Mouse (Mus musculus): ENCODE data around the gene Syncrip.

Syncrip gene

GRCm38 (mm10) chr9:88482230-88482828 is at the start of gene Syncrip:
TSS of gene Syncrip (minus strand) at chr9:88482574.
- peak; percentile 99 for DNase-seq (ENCODE audit: inconsistent ontology term)

- DNase-seq (ENCODE audit: inconsistent ontology term) = no peak
These were observed 47.7 kb upstream of the Syncrip start for GRCm38 (mm10) chr9:88529979-88530580.

GRCm38 (mm10) chr9:88529571-88529970 is 47.2 kb upstream of the Syncrip start:
- DNase-seq (ENCODE audit: inconsistent ontology term) = no peak

GRCm38 (mm10) chr9:88528736-88529135 is 46.4 kb upstream of the Syncrip start:
- DNase-seq (ENCODE audit: inconsistent ontology term) = no peak

DNA sequence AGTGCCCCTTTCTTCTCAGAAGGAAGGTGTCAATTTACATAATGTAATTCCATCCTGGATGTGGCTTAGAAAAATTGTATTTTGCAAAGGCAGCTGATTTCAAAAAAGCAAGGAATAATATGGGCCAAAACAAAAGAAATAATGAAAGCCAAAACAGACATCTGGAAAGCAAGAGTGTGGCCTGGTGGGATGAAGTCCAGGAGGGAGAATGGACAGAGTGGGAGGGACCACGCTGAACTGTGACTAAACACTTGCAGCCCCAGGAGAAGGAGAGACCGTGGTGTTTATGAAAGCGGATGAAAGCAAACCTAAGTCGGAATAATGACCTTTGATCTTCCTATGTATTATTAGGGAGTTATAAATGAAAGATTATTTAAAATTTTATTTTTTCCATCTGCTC is 45.6 kb upstream of the Syncrip start:
- DNase-seq (ENCODE audit: inconsistent ontology term) = no peak

DNA sequence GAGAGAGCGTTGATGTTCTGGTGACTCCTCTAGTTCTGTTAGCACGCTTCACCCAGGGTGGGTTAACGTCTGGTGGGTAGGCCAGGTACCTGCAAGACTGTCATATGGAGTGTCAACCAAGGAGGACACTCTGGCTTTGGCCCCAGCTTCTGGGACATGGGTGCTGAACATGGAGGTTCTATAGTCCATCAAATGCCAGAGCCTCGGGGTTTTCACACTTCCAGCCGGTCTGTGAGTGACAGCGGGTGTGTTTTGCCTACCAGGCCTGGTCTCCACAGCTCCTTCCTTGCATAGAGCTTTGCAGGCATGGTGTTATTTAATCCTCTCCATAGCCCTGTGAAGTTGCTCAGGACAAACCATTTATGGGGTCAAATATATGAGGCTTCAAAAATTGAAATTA is 43.0 kb upstream of the Syncrip start:
- no peak for DNase-seq (ENCODE audit: inconsistent ontology term)

GRCm38 (mm10) chr9:88524796-88525195 is 42.4 kb upstream of the Syncrip start:
- no peak for DNase-seq (ENCODE audit: inconsistent ontology term)

GRCm38 (mm10) chr9:88524367-88524766 is 42.0 kb upstream of the Syncrip start:
- DNase-seq (ENCODE audit: inconsistent ontology term) = no peak

- no peak for DNase-seq (ENCODE audit: inconsistent ontology term)
These were observed 40.9 kb upstream of the Syncrip start for GRCm38 (mm10) chr9:88523335-88523668.

GRCm38 (mm10) chr9:88522569-88523334 is 40.4 kb upstream of the Syncrip start:
- peak; percentile 99 for DNase-seq (ENCODE audit: inconsistent ontology term)

GRCm38 (mm10) chr9:88521961-88522568 is 39.7 kb upstream of the Syncrip start:
- no peak for DNase-seq (ENCODE audit: inconsistent ontology term)

DNA sequence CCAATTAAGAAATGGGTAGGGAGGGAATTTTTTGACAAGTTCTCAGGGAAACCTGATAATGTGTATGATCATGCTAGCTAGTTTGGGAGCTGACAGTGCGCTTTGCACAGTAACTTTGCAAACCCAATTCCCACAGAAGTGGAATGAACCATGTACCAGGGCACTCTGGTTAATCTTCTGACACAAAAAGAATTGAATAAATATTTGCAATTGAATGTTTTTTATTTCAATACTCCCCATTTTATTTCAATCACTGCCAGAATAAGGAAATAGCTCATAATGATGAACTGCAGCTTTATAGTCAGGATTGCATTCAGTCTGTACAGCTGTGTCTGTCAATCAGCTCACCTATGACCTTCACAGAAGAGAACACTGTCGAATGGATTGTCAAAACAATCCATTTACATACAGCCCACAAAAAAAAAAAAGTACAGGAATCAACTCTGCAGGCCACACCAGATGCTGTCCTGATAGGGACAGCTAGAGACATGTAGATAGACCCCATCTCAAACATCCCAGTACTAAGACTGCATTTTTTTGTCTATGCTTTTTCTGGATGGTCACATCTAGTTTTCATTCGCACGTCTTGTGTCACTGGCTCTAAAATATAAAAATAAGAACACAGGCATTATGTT is 38.6 kb upstream of the Syncrip start:
- no peak for DNase-seq (ENCODE audit: inconsistent ontology term)

DNA sequence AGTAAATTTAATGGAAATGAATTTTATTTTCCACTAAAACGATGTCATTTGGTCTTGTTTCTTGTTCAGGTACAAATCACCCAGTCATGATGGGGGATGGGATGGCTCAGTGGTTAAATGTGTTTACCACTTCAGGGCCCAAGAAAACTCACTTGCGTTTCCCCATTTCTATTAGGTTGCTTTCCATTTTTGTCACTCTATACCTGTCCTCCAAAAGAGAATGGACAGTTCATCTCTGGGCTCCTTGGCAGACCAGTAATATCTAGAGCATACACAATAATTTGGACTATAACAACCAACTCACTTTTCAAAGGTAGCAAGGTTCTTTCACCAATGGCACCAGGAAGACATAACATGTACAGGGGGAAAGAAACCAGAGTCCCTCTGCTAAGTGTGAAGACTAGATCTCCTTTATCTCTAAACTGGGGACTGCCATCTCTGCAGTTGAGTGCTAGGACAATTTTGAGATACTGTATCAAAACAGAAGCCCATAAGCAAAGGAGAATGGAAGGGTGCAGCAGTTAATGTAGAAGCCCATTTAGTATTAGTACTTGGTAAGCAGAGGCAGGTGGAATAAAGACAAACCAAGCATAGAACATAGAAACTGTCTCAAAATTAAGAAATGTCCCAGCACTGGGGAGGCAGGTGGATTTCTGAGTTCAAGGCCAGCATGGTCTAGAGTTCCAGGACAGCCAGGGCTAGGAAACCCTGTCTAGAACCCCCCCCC is 37.9 kb upstream of the Syncrip start:
- DNase-seq (ENCODE audit: inconsistent ontology term) = no peak

DNA sequence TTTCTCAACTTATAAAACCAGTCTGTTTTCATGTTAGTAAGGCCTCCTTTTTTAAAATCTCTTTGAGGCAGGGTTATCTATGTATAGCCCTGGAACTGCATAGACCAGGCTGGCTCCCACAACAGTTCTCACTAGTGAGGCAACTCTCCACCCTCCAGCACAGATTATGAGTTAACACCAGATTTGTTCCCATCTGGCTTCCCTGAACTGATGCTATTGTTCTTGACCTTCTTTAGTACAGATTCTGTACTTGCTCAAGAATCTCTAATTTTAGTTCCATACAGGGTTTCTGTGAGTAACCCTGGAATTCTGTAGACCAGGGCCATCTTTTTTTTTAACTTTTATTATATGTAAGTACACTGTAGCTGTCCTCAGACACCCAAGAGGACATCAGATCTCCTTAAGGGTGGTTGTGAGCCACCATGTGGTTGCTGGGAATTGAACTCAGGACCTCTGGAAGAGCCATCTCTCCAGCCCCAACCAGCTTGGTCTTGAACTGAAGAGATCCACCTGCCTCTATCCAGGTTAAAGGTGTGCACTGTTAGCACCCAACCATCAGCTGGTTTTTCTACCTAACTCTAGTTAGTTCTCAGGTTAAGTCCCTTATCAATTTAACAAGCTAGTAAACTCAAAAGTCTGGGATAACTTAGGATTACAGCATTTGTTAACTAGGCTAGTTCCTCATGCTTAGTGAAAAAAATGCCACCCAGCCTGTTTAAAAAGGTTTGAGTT is 37.2 kb upstream of the Syncrip start:
- DNase-seq (ENCODE audit: inconsistent ontology term) = no peak

DNA sequence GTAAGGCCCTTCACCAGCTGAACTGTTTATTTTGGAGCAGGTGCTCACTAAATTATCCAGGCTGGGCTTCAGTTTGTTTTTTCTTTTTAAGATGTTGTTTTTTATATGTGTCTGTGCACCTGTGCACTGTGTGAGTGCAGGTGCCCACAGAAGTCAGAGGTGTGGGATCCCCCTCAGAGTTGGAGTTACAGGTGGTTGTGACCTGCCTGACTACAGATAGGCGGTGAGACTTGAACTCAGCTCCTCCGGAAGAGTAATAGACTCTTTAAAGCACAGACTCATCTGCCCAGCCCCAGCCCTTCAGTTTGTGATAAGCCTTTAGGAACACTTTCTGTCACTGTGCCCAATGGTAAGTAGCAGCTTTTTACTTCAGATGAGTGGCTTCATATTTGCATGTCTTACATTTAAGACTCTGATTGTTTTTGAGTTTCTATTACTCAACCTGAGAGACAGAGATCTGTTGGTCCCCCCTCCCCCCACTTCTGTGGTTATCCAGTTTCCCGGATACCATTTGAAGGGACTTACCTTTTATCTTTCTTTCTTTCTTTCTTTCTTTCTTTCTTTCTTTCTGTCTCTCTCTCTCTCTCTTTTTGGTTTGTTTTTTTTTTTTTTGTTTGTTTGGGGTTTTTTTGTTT is 34.1 kb upstream of the Syncrip start:
- DNase-seq (ENCODE audit: inconsistent ontology term) = no peak

GRCm38 (mm10) chr9:88515546-88515945 is 33.2 kb upstream of the Syncrip start:
- no peak for DNase-seq (ENCODE audit: inconsistent ontology term)

DNA sequence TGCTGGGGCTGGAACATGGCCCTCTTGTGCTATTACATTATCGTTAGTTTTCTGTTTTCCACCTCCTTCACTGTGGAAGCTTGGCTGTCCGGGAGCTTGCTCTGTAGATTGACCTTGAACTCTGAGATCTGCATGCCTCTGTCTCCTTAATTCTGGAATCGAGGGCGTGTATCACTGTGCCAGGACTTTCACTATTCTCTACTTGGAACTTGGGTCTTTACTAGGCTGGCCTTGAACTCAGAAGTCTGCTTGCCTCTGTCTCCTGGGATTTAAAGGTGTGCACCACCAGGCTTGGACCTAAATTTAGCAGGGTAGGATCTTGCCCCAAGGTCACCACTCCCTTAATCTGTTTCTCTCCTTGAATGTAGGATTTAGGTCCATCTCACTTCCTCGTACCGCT is 19.5 kb upstream of the Syncrip start:
- DNase-seq (ENCODE audit: inconsistent ontology term) = no peak

- no peak for DNase-seq (ENCODE audit: inconsistent ontology term)
These were observed 17.7 kb upstream of the Syncrip start for GRCm38 (mm10) chr9:88500112-88500511.

DNA sequence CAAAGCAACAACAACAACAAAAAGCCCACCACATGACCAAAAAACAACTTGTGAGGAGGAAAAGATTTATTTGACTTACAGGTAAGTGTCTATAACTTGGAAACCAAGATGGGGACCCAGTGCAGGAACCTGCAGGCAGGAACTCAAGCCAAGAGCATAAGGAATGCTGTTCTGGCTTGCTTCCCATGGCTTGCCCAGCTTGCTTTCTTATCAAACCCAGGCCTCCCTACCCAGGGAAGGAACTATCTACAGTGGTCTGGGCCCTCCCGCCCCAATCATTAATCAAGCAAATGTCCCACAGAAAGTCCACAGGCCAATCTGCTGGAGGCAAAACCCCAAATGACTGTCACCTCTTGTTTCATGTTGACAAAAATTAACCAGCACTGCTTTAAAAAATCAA is 10.1 kb upstream of the Syncrip start:
- no peak for DNase-seq (ENCODE audit: inconsistent ontology term)

- no peak for DNase-seq (ENCODE audit: inconsistent ontology term)
These were observed 2.2 kb upstream of the Syncrip start for GRCm38 (mm10) chr9:88484531-88484930.

All from Muller cell, postnatal 12 days (primary cell).